In genomic region chr2:170027837-170028236, GRCm38 (mm10) we compare ENCODE assay signal across 12 mouse cellular contexts.
A peak's percentile ranks its signal among the peaks of the same experiment; 100 is the strongest.
DNase-seq lines count a peak whose midpoint lies in the region; ATAC-seq and TF ChIP-seq lines count a peak whose summit lies in the region.
"Had no signal": no experiment of that assay in that cellular context is flagged by ENCODE, and none has a peak within 500 bp of the region (broad histone marks: within the 10 kb centered on the region; RNA-seq: fewer than 3 reads in every experiment).

No protein-coding gene starts in this region.

- 87% methylated on average over 7 of the region's 7 CpGs for WGBS in kidney, embryonic 16.5 days
- 88% methylated on average over 7 of the region's 7 CpGs for WGBS in small intestine, adult 2 months

- H3K9me3 ChIP-seq in kidney, embryonic 16.5 days (ENCODE audit: low read length) = peaks cover 4% of the 10 kb centered on the region
- no peaks in the 10 kb centered on the region for H3K9me3 ChIP-seq in MEL (replicated peaks; ENCODE audit: insufficient read depth, low read length)
- H3K9me3 ChIP-seq: heart, embryonic 15.5 days; limb, embryonic 15.5 days; midbrain, embryonic 15.5 days had no signal

- no peak overlapping the region for H3K9ac ChIP-seq in kidney, embryonic 16.5 days (replicated peaks; ENCODE audit: low read length)
- no peak overlapping the region for H3K9ac ChIP-seq in MEL (ENCODE audit: control insufficient read depth, low read depth, low read length, poor library complexity, severe bottlenecking)
- H3K9ac ChIP-seq: heart, embryonic 15.5 days; limb, embryonic 15.5 days; midbrain, embryonic 15.5 days had no signal

- no peak for TF ChIP-seq POLR2A in MEL (IDR thresholded peaks at IDR 0.05; ENCODE audit: control insufficient read depth in 1 of 2, insufficient read depth in 1 of 2, low read depth in 1 of 2, low read length in 2 of 2, poor library complexity in 1 of 2)
- no peak for TF ChIP-seq POLR2A in small intestine, adult 2 months (IDR thresholded peaks at IDR 0.05; ENCODE audit: low read depth, low read length)

- peak; percentile 56 for TF ChIP-seq RAD21 in MEL (IDR thresholded peaks at IDR 0.05; ENCODE audit: low read depth, low read length)

- DNase-seq in kidney, adult 18-20 months = peak; percentile 21
- DNase-seq in right cerebral cortex, postnatal 4 days = peak; percentile 19
- no peak for DNase-seq in right cerebral cortex, adult 18-20 months
- peak; percentile 27 for DNase-seq in MEL (ENCODE audit: low read depth, low spot score)
- DNase-seq in T-cell, adult 2 months (ENCODE audit: low spot score) = no peak
- DNase-seq: layer of hippocampus, adult 9-11 months had no signal

- TF ChIP-seq EP300 in MEL (IDR thresholded peaks at IDR 0.05; ENCODE audit: low read depth in 1 of 2, low read length in 2 of 2) = no peak

- H3K79me2 ChIP-seq in MEL (ENCODE audit: control insufficient read depth, insufficient read depth, low read length, poor library complexity) = no peaks in the 10 kb centered on the region

- no peak overlapping the region for H3K4me3 ChIP-seq in kidney, embryonic 16.5 days (ENCODE audit: low read length)
- no peak overlapping the region for H3K4me3 ChIP-seq in MEL (ENCODE audit: control insufficient read depth in 1 of 2, insufficient read depth in 1 of 2, low read depth in 2 of 2, low read length in 2 of 2)
- H3K4me3 ChIP-seq in small intestine, adult 2 months (ENCODE audit: low read depth, low read length) = no peak overlapping the region
- H3K4me3 ChIP-seq: heart, embryonic 15.5 days; limb, embryonic 15.5 days; midbrain, embryonic 15.5 days had no signal

- ATAC-seq in kidney, embryonic 16.5 days (ENCODE audit: low FRiP score, low TSS enrichment) = no peak
- ATAC-seq: inflammation-experienced regulatory T-cells, adult 6 months; midbrain, embryonic 15.5 days had no signal

- H3K27me3 ChIP-seq in kidney, embryonic 16.5 days (ENCODE audit: insufficient read depth, low read length) = no peaks in the 10 kb centered on the region
- no peaks in the 10 kb centered on the region for H3K27me3 ChIP-seq in MEL (ENCODE audit: control insufficient read depth in 1 of 2, insufficient read depth in 2 of 2, low read length in 2 of 2)
- H3K27me3 ChIP-seq in small intestine, adult 2 months (ENCODE audit: control insufficient read depth, insufficient read depth, low read length) = no peaks in the 10 kb centered on the region
- H3K27me3 ChIP-seq: heart, embryonic 15.5 days; limb, embryonic 15.5 days; midbrain, embryonic 15.5 days had no signal

- no peaks in the 10 kb centered on the region for H3K36me3 ChIP-seq in kidney, embryonic 16.5 days (ENCODE audit: insufficient read depth, low read length)
- no peaks in the 10 kb centered on the region for H3K36me3 ChIP-seq in MEL (ENCODE audit: control insufficient read depth in 1 of 2, insufficient read depth in 2 of 2, low read length in 2 of 2)
- H3K36me3 ChIP-seq in small intestine, adult 2 months (ENCODE audit: control insufficient read depth, insufficient read depth, low read length) = no peaks in the 10 kb centered on the region
- H3K36me3 ChIP-seq: heart, embryonic 15.5 days; limb, embryonic 15.5 days; midbrain, embryonic 15.5 days had no signal

- peak; percentile 56 to 67 (median 58) for TF ChIP-seq CTCF in MEL (IDR thresholded peaks at IDR 0.05 in 2 of 3, conservative IDR thresholded peaks at IDR 0.05 in 1 of 3; ENCODE audit: control insufficient read depth in 1 of 3, insufficient read depth in 1 of 3, low read depth in 2 of 3, low read length in 3 of 3, poor library complexity in 1 of 3, severe bottlenecking in 1 of 3)
- TF ChIP-seq CTCF in small intestine, adult 2 months (IDR thresholded peaks at IDR 0.05; ENCODE audit: extremely low read depth, insufficient read length, insufficient replicate concordance, low read depth, low read length) = peak; percentile 43; the same call in 1 of the 2 replicates

- H3K4me2 ChIP-seq in kidney, embryonic 16.5 days (replicated peaks; ENCODE audit: low read depth, low read length) = no peak overlapping the region
- H3K4me2 ChIP-seq: heart, embryonic 15.5 days; limb, embryonic 15.5 days had no signal

- H3K4me1 ChIP-seq in kidney, embryonic 16.5 days (ENCODE audit: insufficient read depth, low read length) = peaks cover 13% of the 10 kb centered on the region
- H3K4me1 ChIP-seq in MEL (ENCODE audit: control insufficient read depth in 1 of 2, insufficient read depth in 2 of 2, low read length in 2 of 2) = no peaks in the 10 kb centered on the region
- no peaks in the 10 kb centered on the region for H3K4me1 ChIP-seq in small intestine, adult 2 months (ENCODE audit: control insufficient read depth, insufficient read depth, insufficient read length, low read length)
- H3K4me1 ChIP-seq: heart, embryonic 15.5 days had no signal

- no peak overlapping the region for H3K27ac ChIP-seq in kidney, embryonic 16.5 days (ENCODE audit: low read length)
- H3K27ac ChIP-seq in MEL (ENCODE audit: control insufficient read depth, low read depth, low read length) = no peak overlapping the region
- H3K27ac ChIP-seq in small intestine, adult 2 months (ENCODE audit: insufficient read depth, low read depth, low read length) = no peak overlapping the region
- H3K27ac ChIP-seq: heart, embryonic 15.5 days; limb, embryonic 15.5 days; midbrain, embryonic 15.5 days had no signal

TF ChIP-seq in MEL, 35 proteins besides CTCF, POLR2A, EP300 and RAD21:
- TF ChIP-seq NRF1 (IDR thresholded peaks at IDR 0.05; ENCODE audit: insufficient read depth, low read depth, low read length, poor library complexity, severe bottlenecking) = no peak
- peak; percentile 29; the same call in 1 of the 2 replicates for TF ChIP-seq ZC3H11A (IDR thresholded peaks at IDR 0.05; ENCODE audit: low read depth, low read length)
- no peak for TF ChIP-seq GABPA (IDR thresholded peaks at IDR 0.05; ENCODE audit: low read depth, low read length)
- peak; percentile 47 for TF ChIP-seq SMC3 (IDR thresholded peaks at IDR 0.05; ENCODE audit: low read depth, low read length)

Comparison
In these comparisons a context has a peak if more than half of its experiments do, and no peak if none do; other contexts are left out.
1. DNase-seq: peak in kidney, adult 18-20 months (single experiment), right cerebral cortex, postnatal 4 days (single experiment) and MEL (single experiment); none in right cerebral cortex, adult 18-20 months (single experiment) and T-cell, adult 2 months (single experiment).